Mouse (Mus musculus) hematopoietic stem cell, adult 5-6 weeks (primary cell): ENCODE data around the gene Top2a. TPM values are rescaled to one million over a fixed set of nuclear protein-coding genes. Genes with fewer than 3 reads are reported as not detected.

Experiments used
- ATAC-seq, 2 experiments: fragments of 125-278 bp in 1 of 2; replicated peaks in 1 of 2; 2 replicates each; pipeline ENCODE4 v1.8.0; 2016 to 2017; ENCODE audit warnings: inconsistent platforms in 2 of 2, mild to moderate bottlenecking in 2 of 2, moderate number of reproducible peaks in 2 of 2, low read depth in 1 of 2, moderate TSS enrichment in 1 of 2; ENCODE audit not compliant: low FRiP score in 2 of 2, poor library complexity in 2 of 2, severe bottlenecking in 2 of 2, insufficient read depth in 1 of 2, low TSS enrichment in 1 of 2
- total RNA-seq: library from RNA; stranded (forward); fragments of 172-1452, 232-1000 nt; gene quantifications from 2 replicates; pipeline ENCODE4 v1.2.3, GENCODE M21; 2017

The Top2a gene
- total RNA-seq, 1 experiment from 2014 or later = 531 TPM

DNA sequence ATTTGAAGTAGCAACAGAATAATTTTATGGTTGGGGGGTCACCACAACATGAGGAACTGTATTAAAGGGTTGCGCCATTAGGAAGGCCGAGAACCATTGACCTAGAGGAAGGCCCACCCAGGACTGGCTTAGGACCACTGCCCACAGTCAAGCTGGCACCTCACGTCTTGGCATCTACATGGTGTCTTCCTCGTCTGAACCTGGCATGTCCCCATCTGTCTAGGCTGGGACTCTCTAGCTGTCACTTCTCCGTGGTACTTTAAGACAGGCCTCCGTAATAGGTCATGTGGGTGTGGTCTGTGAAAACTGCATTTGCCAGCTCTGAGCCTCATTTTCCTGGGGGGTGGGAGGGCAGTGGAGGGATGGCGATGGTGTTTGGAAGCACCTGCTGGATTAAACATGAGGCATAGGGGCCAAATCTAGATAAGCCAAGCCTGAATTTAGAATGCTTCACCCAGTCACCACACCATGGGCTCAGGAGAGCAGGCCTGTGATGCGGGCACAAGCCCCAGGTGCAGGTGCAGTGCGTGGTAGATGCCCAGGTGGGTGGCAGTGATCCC, 51.1 kb downstream of the Top2a start:
- ATAC-seq = no peak

DNA sequence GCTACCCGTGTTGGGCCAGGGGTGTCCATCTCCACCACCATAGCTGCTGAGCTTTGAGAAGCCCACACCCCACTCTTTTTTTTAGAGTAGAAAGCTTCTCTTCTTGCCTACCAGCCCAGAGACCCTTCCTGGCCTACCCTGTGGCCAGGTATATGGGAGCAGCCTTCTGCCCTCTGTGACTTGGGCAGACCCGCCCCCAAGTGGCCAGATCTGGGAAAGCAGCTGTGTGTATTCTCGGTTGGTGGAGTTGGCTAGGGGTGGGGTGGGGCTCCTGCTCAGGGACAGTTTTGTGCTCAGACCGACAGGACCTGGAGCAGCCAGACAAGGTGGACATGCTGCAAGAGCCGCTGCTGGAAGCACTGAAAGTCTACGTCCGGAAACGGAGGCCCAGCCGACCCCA, 51.8 kb downstream of the Top2a start:
- ATAC-seq = peak; percentile 64; a peak in 3 of 4 replicates

DNA sequence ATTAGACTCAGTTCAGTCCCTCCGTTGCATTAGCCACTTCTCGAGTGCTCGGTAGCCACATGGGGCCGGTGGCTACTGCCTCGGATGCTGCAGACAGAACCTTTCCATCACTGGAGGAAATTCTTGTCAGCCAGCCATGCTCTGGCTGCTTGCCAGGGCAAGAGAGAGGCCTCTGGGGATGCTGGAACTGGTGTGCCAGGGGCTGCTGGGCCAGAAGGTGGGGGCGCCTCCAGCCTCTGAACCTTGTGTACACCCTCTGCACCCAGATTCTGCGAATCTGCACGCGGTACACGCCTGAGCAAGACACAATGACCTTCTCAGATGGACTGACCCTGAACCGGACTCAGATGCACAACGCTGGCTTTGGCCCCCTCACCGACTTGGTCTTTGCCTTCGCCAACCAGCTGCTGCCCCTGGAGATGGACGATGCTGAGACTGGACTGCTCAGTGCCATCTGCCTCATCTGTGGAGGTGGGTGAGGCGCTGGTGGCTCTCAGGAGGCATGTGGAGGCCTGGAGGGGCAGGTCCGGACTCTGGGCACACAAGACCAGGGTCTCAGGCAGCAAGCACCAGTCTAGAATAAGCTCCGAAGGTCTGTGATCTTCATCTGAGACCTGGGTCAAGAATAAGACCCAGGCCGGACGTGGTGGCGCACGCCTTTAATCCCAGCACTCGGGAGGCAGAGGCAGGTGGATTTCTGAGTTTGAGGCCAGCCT, 52.5 kb downstream of the Top2a start:
- no peak for ATAC-seq

DNA sequence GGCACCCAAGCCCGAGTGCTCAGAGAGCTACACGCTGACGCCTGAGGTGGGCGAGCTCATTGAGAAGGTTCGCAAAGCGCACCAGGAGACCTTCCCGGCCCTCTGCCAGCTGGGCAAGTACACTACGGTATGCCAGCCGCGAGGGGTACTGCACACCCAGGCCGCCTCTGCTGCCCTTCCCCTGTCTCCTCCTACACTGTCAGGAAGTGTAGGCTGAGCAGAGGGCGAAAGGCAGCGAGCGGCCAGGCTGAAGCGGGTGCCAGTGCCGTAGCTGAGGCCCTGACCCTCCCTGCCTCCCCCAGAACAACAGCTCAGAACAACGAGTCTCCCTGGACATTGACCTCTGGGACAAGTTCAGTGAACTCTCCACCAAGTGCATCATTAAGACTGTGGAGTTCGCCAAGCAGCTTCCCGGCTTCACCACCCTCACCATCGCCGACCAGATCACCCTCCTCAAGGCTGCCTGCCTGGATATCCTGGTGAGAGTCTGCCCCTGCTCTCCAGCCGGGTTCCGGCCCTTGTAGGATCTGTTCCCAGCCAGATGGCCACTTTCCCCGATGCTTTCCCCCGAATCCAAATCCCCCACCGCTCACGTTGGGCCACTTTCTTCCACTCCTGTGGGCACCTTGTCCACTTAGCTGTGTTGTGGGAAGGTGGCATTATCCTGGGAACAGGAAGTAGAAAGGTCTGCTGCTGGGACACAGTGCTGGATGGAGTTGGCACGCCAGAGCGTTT, 53.6 kb downstream of the Top2a start:
- ATAC-seq = no peak

DNA sequence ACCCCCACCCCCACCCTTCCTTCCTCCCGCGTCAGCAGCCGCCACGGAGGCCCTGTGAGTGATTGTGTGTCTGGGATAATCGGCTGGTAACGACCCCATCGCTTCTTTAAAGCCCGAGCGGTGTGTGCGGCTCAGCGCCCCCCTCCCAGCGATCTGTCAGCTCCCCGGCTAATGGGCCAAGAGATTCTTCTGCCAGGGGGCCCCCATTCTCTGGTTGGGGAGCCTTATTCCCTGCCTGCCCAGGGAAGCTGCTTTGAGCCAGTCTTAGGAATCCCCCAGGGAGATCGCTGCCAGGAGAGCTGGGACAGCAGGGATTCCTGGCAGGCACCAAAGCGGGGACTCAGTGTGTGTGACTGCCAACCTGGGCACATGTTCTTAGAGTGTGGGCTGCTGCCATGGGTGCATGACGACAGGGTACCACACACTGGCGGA, 54.5 kb downstream of the Top2a start:
- ATAC-seq = no peak

DNA sequence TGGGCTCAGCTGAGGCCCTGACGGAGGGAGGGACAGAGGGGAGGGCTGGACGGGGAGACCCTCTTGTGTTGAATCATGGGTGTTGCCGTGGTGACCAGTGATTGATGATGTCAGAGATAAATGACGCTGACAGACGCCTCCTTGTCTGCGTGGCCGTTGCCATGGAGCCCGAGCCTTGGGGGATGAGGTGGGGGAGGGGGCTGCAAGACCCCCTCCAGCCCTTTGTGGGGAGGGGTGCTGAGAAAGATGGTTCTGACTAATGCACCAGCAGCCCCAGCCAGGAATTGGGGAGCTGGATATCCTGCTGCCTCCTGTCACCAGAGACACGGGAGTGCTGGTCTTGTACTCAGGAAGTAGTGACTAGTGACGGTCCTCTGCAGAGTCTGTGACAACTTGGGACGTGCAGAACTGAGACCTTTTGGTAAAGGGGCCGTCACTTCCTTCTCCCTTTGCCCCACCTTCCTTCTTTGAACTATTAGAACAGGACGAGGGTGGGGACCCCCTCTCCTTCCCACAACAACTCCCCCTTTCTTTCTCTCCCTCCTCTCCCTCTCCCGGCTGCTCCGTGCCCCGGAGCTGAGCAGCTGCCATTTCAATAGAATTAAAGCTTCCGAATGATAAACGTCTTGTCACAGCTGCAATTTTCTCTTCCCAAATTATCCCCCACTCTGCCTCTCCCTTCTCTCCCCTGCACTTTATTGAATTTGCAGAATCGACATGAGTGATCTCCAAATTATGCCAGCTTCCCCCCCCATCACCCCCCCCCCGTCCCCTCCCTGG, 55.1 kb downstream of the Top2a start:
- 0 out of 4 replicates have a peak, but pooled peaks of 1 of the 2 experiments have one; percentile 26 for ATAC-seq

DNA sequence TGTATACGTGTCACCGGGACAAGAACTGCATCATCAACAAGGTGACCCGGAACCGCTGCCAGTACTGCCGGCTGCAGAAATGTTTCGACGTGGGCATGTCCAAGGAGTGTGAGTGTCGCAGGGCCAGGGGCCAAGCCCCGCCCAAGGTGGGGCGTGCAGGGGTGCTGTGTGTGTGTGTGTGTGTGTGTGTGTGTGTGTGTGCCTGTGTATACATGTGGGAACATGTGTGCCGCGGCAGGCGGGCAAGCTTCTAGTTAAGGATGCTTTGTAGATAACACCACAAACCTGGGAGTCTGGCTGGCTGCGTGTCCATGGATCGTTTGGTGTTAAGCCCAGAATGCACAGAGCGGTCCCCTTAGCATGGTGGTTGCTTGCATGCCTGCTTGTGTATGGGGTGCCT, 55.9 kb downstream of the Top2a start:
- ATAC-seq = no peak

DNA sequence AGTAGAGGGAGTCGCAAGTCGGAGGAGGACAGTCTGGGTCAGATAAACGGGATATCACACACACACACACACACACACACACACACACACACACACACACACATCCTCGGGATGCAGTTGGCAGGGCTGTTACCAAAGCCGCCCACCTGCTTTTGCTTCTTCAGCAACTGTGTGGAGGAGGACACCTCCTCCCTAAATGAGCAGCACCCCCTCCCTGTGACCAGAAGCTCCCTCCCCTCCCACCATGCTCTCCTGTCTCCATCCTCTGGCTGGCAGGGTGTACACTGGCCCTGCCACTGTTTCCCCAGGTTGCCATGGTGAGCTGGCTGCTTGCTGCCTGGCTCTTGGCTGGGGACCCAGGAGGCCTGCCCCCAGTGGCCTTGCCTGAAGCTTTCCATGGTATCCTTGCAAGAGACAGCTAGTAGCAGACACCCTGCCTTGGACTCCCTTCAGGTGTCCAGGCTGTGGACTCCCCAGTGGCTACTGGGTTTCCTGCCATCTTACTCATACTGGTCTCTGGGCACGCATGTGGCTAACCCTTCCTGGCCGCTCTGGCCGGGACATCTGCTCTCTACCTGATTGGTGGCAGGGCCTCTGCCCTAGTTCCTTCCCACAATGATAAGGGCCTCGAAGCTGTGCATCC, 57.4 kb downstream of the Top2a start:
- no peak for ATAC-seq

DNA sequence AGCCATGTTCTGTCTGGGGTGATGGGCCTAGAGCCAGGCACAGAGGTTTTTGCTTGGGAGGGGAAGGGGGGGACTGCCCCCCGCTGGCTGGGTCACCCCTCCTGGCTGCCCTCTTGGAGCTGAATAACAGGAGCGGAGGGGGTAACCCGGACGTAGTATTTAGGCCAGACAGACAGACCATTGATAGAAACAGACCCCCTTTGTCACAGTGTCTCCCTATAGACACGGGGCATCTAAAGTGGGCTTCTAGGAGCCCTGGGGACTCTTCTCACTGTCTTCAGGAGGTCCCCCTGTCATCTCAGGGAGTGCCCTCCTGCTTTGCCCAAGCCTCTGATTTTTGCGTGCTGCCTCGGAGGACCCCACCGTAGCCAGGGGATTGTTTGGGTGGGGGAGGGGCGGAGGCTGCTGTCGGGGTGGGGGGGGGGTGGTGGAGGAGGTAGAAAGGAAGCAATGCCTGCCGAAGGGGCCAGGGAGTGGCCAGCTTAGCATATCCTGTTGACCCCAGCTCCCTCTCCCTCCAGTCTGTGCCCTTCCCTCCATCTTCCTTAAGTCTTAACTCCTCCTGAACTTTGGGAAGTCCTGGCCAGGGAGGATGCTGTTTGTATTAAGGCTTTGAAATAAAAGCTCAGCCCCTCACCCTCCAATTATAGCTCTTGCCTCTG, 58.4 kb downstream of the Top2a start:
- no peak for ATAC-seq

DNA sequence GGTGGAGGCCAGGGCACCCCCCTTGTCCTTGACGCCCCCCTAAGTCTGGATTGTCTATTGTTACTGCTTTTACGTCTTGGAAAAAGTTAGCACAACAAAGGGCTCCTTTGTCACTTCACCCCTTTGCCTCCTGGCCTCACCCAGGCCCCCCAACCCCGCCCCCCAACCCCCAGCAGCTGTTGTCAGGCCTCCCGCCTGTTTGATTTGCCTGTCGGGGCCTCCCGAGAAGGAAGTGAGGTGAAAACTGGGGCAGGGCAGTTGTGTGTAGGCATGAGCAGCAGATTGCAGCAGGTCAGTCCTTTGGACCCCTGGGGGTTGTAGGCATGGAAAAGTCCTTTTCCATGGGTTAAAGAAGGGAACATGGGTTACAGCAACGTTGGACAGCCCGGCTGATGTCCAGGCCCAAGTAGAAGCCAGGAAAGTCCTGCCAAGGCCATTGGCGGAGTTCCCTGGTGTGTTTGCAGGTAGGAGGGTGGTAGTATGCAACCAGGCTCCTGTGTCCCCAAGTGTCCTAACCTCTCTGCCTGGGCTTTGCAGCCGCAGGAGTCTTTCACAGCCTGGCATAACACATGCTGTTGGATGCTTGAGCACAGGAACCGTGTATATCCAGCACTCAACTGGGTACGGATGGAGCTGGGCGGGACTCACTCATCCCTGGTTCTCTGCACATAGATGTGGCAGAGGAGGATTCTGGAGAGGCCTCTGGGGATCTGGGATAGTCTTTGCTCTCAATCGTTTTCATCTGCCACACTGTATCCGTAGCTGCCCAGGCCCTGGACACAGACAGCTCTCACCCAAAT, 59.2 kb downstream of the Top2a start:
- no peak for ATAC-seq

DNA sequence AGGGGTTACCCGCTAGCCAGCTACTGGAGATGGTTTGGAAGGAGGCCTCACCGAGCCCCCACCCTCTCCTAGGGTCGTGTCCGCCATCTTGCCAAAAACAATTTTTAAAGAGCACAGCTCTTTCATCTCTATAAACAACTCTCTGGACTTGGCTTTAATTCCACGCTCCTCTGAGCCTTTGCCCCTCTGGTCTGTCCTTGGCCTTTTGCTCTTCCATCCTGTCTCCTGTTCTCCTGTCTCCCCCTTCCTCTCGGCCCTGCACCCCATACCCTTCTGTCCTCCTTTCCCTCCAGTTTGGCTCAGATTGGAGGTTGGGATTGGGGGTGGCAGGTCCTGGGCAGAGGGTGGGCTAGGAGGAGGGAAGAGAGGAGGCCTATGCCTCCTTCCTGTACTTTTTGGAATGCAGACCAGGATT, 59.8 kb downstream of the Top2a start:
- ATAC-seq = no peak

DNA sequence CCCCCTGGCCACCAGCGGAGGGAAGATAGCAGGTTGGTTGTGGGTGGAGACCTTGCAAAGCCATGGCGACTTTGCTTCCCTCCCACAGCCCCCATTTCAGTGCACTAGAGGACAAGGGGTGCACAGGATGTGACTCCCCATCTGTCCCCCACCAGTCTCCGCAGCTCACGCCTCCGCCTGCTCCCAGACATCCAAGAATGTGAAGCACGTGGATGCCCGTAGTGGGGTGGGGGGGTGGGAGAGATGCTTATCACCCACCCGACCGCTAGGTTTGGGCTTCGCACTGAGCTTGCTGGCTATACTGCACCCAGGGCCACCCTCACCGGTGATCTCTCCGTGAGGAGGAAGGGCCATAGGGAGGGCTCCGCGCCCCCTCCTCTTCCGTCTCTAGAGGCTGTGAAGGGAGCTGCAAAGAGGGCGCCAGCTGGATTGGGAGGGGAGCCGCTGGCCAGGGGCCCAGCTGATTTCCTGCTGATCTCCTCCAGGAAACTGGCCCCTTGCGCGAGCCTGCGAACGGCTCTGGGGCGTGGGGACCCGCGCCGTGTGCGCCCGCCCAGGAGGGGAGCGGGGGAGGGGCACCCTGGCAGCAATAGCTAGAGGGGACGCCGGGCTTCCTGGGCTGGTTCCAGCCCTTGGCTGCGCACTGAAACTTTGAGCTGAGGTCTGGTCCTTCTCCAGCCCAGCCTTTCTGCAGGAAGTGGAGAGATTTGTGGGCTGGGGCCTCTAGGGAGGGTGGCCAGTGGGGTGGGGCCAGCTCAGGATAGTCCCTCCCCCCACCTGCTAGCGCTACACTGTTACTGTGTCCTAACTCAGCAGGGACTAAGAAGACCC, 60.6 kb downstream of the Top2a start:
- ATAC-seq = peak; percentile 48 to 57

DNA sequence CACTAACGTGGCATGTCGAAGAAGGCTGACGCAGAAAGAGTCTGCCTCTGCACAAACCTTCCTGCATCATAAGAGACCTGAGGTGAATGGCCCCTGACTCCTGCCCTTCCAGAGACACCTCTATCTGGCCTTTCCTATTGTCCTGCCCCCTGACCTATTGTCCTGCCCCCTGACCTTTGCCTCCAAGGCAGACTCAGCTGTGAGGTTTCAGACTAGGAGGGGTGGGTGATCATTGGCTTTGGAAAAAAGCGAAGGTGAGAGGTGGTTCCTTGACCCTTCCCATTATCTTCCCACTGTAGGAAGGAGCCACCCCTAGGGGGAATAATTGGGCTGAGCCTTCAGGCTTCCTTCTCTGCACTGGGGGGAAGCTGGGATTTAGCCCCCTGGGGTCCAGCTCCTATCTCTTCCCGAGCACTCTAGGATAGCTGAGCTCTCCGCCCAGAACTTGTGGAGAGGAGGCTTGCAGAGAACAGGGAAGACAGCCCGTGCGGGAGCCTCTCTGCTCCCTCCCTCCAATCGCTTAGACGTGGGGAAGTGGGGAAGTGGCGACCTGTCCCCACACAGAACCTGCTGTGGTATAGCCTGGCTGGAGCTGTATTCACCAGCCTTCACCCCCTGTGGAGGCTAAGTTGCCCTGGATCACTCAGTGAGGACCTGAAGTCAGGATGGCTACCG, 61.4 kb downstream of the Top2a start:
- no peak for ATAC-seq

DNA sequence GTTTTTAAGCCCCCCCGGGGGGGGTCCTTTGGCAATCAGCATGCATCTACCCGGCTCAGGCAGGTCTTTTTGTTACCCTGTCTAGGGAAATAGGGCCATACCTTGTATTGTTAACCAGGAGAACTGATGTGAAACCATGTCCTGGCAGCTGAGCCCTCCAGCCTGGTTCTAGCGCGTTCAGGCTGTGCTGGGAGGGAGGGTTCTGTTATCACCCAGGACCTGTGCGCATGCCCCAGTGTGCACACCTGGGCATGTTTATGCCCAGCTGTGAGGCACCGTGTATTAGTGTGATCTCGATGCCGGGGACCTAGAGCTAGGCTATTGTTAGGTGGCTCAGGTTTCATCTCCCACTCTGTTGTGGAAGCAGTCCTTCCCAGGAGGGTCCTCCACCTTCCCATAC, 62.2 kb downstream of the Top2a start:
- no peak for ATAC-seq

DNA sequence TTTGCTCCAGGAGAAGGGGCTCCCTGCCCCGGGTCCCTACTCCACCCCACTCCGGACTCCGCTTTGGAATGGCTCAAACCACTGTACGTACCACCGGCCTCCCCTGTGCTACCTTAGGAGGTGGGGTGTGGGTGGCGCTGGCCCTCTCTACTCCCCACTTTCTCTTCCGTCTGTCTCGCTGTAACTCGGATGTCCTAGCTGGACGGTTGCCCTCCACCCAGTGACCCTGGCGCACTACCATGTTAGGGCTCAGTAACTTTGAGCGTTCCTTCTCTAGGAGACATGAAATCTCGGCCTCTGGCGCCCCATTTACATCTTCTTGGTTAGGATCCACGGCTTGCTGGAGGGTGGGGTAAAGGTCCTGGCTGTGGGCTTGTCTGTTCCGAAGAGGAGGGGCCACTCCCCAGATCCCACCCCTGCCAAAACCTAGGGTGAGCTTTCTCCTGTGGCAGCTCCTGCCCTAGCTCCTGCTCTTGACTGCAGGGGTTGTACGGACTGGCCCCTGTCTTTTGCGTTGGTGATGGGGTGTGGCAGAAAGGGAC, 62.9 kb downstream of the Top2a start:
- no peak for ATAC-seq
